Mouse (Mus musculus): ENCODE measurements around the gene Rsad2. TPM values are rescaled to one million over a fixed set of nuclear protein-coding genes. Genes with fewer than 3 reads are reported as not detected.
A peak's percentile ranks its signal among the peaks of the same experiment; 100 is the strongest.

Gene Rsad2
- total and polyA plus RNA-seq, 2 experiments, result 3.6 to 6.2 TPM

GRCm38 (mm10) chr12:26452951-26453350 lies 3.3 kb downstream of the Rsad2 start:
- TF ChIP-seq CTCF (IDR thresholded peaks at IDR 0.05; ENCODE audit: low read depth, low read length) (no peak), POLR2A (IDR thresholded peaks at IDR 0.05; ENCODE audit: extremely low read depth, insufficient read depth, low read length) (no peak)
- no peak overlapping the region for H3K9ac ChIP-seq (ENCODE audit: low read depth, low read length)
- H3K4me1 ChIP-seq (ENCODE audit: control insufficient read depth, insufficient read depth, low read length), result peaks cover 6% of the 10 kb centered on the region; the same call in 1 of the 2 replicates
- H3K27ac ChIP-seq (replicated peaks; ENCODE audit: insufficient read depth, low read depth, low read length), result no peak overlapping the region
- H3K27me3 ChIP-seq (ENCODE audit: control insufficient read depth, insufficient read depth, low read length), result no peaks in the 10 kb centered on the region
- no peak for DNase-seq (ENCODE audit: extremely low read depth, low read depth, low spot score)
- no peaks in the 10 kb centered on the region for H3K79me2 ChIP-seq (ENCODE audit: control insufficient read depth, insufficient read depth, low read length)
- peaks cover 5% of the 10 kb centered on the region; the same call in 1 of the 2 replicates for H3K36me3 ChIP-seq (ENCODE audit: control insufficient read depth, insufficient read depth, low read length)
- H3K4me3 ChIP-seq (ENCODE audit: insufficient read depth, low read depth, low read length), result no peak overlapping the region
- WGBS, result 55% methylated on average over 4 of the region's 4 CpGs

- no peak for DNase-seq (ENCODE audit: extremely low read depth, low read depth, low spot score)
Measured at GRCm38 (mm10) chr12:26451150-26451549, 5.1 kb downstream of the Rsad2 start.

GRCm38 (mm10) chr12:26449483-26449882 lies 6.8 kb downstream of the Rsad2 start:
- TF ChIP-seq POLR2A (IDR thresholded peaks at IDR 0.05; ENCODE audit: extremely low read depth, insufficient read depth, low read length) (no peak), CTCF (IDR thresholded peaks at IDR 0.05; ENCODE audit: low read depth, low read length) (no peak)
- peaks cover 5% of the 10 kb centered on the region; the same call in 1 of the 2 replicates for H3K36me3 ChIP-seq (ENCODE audit: control insufficient read depth, insufficient read depth, low read length)
- H3K9ac ChIP-seq (ENCODE audit: low read depth, low read length), result no peak overlapping the region
- H3K27me3 ChIP-seq (ENCODE audit: control insufficient read depth, insufficient read depth, low read length), result no peaks in the 10 kb centered on the region
- WGBS, result 96% methylated on average over 2 of the region's 2 CpGs
- no peak overlapping the region for H3K4me3 ChIP-seq (ENCODE audit: insufficient read depth, low read depth, low read length)
- H3K4me1 ChIP-seq (ENCODE audit: control insufficient read depth, insufficient read depth, low read length), result no peaks in the 10 kb centered on the region
- H3K79me2 ChIP-seq (ENCODE audit: control insufficient read depth, insufficient read depth, low read length), result no peaks in the 10 kb centered on the region
- H3K27ac ChIP-seq (replicated peaks; ENCODE audit: insufficient read depth, low read depth, low read length), result no peak overlapping the region
- DNase-seq (ENCODE audit: extremely low read depth, low read depth, low spot score), result no peak

More at GRCm38 (mm10) chr12:26451150-26451549, 5.1 kb downstream of the Rsad2 start:
- Histone ChIP-seq H3K79me2 (ENCODE audit: control insufficient read depth, insufficient read depth, low read length) (no peaks in the 10 kb centered on the region), H3K4me1 (ENCODE audit: control insufficient read depth, insufficient read depth, low read length) (peaks cover 6% of the 10 kb centered on the region; the same call in 1 of the 2 replicates), H3K27me3 (ENCODE audit: control insufficient read depth, insufficient read depth, low read length) (no peaks in the 10 kb centered on the region), H3K4me3 (ENCODE audit: insufficient read depth, low read depth, low read length) (no peak overlapping the region), H3K9ac (ENCODE audit: low read depth, low read length) (no peak overlapping the region), H3K36me3 (ENCODE audit: control insufficient read depth, insufficient read depth, low read length) (peaks cover 5% of the 10 kb centered on the region; the same call in 1 of the 2 replicates), H3K27ac (replicated peaks; ENCODE audit: insufficient read depth, low read depth, low read length) (no peak overlapping the region)
- 9% methylated on average over 1 of the region's 1 CpGs for WGBS
- TF ChIP-seq POLR2A (IDR thresholded peaks at IDR 0.05; ENCODE audit: extremely low read depth, insufficient read depth, low read length) (no peak), CTCF (IDR thresholded peaks at IDR 0.05; ENCODE audit: low read depth, low read length) (no peak)

- no peak for TF ChIP-seq POLR2A (IDR thresholded peaks at IDR 0.05; ENCODE audit: extremely low read depth, insufficient read depth, low read length)
Measured at GRCm38 (mm10) chr12:26446377-26447045, 9.7 kb downstream of the Rsad2 start.

GRCm38 (mm10) chr12:26444511-26444910 lies 11.7 kb downstream of the Rsad2 start:
- TF ChIP-seq CTCF (IDR thresholded peaks at IDR 0.05; ENCODE audit: low read depth, low read length), result no peak
- no peak for TF ChIP-seq POLR2A (IDR thresholded peaks at IDR 0.05; ENCODE audit: extremely low read depth, insufficient read depth, low read length)
- H3K27me3 ChIP-seq (ENCODE audit: control insufficient read depth, insufficient read depth, low read length), result no peaks in the 10 kb centered on the region
- H3K4me3 ChIP-seq (ENCODE audit: insufficient read depth, low read depth, low read length), result no peak overlapping the region
- no peak for DNase-seq (ENCODE audit: extremely low read depth, low read depth, low spot score)
- H3K36me3 ChIP-seq (ENCODE audit: control insufficient read depth, insufficient read depth, low read length), result peaks cover 2% of the 10 kb centered on the region; the same call in 1 of the 2 replicates
- no peak overlapping the region for H3K9ac ChIP-seq (ENCODE audit: low read depth, low read length)
- no peaks in the 10 kb centered on the region for H3K4me1 ChIP-seq (ENCODE audit: control insufficient read depth, insufficient read depth, low read length)
- H3K27ac ChIP-seq (replicated peaks; ENCODE audit: insufficient read depth, low read depth, low read length), result no peak overlapping the region
- 81% methylated on average over 2 of the region's 2 CpGs for WGBS
- no peaks in the 10 kb centered on the region for H3K79me2 ChIP-seq (ENCODE audit: control insufficient read depth, insufficient read depth, low read length)

More at GRCm38 (mm10) chr12:26446377-26447045, 9.7 kb downstream of the Rsad2 start:
- no peaks in the 10 kb centered on the region for H3K4me1 ChIP-seq (ENCODE audit: control insufficient read depth, insufficient read depth, low read length)
- no peak for DNase-seq (ENCODE audit: extremely low read depth, low read depth, low spot score)
- H3K27ac ChIP-seq (replicated peaks; ENCODE audit: insufficient read depth, low read depth, low read length), result no peak overlapping the region
- no peak overlapping the region for H3K9ac ChIP-seq (ENCODE audit: low read depth, low read length)
- no peaks in the 10 kb centered on the region for H3K79me2 ChIP-seq (ENCODE audit: control insufficient read depth, insufficient read depth, low read length)
- WGBS, result 81% methylated on average over 4 of the region's 4 CpGs
- no peaks in the 10 kb centered on the region for H3K27me3 ChIP-seq (ENCODE audit: control insufficient read depth, insufficient read depth, low read length)
- no peak overlapping the region for H3K4me3 ChIP-seq (ENCODE audit: insufficient read depth, low read depth, low read length)
- H3K36me3 ChIP-seq (ENCODE audit: control insufficient read depth, insufficient read depth, low read length), result peaks cover 5% of the 10 kb centered on the region; the same call in 1 of the 2 replicates

GRCm38 (mm10) chr12:26444054-26444453 lies 12.2 kb downstream of the Rsad2 start:
- Histone ChIP-seq H3K4me1 (ENCODE audit: control insufficient read depth, insufficient read depth, low read length) (no peaks in the 10 kb centered on the region), H3K79me2 (ENCODE audit: control insufficient read depth, insufficient read depth, low read length) (no peaks in the 10 kb centered on the region), H3K9ac (ENCODE audit: low read depth, low read length) (no peak overlapping the region), H3K27ac (replicated peaks; ENCODE audit: insufficient read depth, low read depth, low read length) (no peak overlapping the region), H3K27me3 (ENCODE audit: control insufficient read depth, insufficient read depth, low read length) (no peaks in the 10 kb centered on the region), H3K36me3 (ENCODE audit: control insufficient read depth, insufficient read depth, low read length) (peaks cover under 1% of the 10 kb centered on the region; the same call in 1 of the 2 replicates), H3K4me3 (ENCODE audit: insufficient read depth, low read depth, low read length) (no peak overlapping the region)
- TF ChIP-seq POLR2A (IDR thresholded peaks at IDR 0.05; ENCODE audit: extremely low read depth, insufficient read depth, low read length) (no peak), CTCF (IDR thresholded peaks at IDR 0.05; ENCODE audit: low read depth, low read length) (peak; percentile 64; the same call in 1 of the 2 replicates)
- WGBS, result 2% methylated on average over 2 of the region's 2 CpGs
- peak; percentile 34 for DNase-seq (ENCODE audit: extremely low read depth, low read depth, low spot score)
